Mouse (Mus musculus) kidney, adult 8-10 months (tissue): ENCODE results near the gene Rhd.
"Not testable (repeated sequence)": the region's sequence is repeated elsewhere in the genome, so short reads cannot be mapped to it uniquely, and the experiment has no call there.

ENCODE experiments used
- DNase-seq, 2 experiments: peaks; one replicate each; pipeline ENCODE4 v3.0.0; 2022

Rhd gene

DNA sequence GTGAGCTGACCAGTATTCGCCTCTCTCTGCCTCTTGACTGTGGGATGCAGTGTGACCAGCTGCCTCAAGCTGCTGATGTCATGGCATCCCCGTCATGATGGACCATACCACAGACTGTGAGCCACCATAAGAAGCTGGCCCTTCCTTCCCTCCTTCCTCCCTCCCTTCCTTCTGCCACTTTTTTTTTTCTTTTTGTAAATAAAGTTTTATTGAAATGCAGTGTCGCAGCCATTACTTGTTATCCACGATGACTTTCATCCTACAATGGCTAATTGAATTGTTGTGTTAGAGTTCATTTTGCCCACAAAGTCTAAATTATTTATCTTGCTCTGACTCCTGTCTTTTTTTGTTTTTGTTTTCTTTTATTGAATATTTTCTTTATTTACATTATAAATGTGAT is 5.8 kb upstream of the Rhd start:
- DNase-seq = no peak

DNA sequence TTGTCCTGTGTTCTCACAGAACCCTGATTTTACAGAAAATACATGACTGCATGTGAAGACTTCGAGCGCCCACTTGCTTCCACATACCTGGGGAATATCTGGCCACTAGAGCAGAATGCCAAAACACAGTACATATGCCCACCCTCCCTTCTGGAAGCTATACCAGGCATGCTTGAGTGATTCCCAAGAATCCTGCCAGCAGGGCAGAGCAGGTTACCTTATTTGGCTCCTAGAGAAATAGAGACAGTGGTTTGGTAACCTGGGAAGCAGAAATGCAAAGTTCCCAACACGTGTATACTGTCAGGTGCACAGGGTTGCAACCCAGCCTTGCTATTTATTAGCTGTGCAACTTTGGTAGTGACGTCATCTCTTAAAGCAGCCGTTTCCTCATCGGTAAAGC is 2.5 kb upstream of the Rhd start:
- DNase-seq = peak; percentile 30 to 55

DNA sequence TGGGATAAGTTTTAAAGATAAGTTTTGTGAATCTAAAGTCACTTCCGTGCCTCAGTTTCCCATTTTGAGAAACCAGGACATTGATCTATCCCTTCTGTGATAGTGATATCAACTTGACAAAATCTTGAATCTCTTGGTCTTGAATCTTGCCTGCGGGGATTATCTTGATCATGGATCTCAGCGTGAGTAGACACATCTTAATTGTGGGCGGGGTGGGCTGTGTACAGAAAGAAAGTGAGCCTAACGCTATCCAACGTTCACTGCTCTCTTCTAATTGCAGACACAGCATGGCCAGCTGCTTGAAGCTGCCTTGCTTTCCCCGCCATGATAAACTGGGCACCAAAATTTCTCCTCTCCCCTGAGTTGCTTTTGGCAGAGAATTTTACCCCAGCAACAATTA is 1.3 kb upstream of the Rhd start:
- no peak for DNase-seq

DNA sequence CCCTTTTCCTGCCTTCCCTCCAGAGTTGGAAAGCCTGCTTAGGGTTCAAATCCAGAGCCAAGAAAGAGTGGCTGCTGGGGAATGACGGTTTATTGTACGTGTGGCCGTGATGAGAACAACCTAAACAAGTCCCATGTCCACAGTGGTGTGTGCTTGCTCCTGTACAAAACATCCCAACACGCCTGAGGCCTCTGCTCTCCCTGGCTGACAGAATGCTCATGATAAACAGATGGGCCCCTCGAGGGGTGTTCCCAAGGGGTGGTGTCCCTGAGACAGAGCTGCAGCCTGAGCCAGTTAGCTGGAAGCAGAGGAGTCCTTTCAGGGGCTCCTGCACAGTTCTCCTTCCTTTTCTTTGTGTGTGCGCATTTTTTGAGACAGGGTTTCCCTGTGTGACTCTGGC is 1.0 kb downstream of the Rhd start:
- DNase-seq = no peak

DNA sequence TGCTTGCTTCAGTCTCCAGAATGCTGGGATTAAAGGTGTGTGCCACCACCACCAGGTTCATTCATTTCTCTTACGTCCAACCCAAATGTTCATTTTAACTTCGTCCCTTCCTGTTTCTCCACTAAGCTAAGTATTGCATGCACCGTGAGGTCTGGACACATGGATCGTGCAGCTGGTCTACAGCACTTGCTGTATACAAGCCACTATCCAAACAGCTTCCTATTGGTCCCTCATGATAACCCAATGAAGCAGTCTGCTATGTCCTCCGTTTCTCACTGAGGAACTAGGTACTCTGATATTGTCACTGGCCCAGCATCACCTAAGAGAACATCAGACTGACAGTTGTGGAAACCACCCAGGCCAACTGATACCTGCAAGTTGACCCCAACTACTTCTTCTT is 1.5 kb downstream of the Rhd start:
- DNase-seq = no peak

DNA sequence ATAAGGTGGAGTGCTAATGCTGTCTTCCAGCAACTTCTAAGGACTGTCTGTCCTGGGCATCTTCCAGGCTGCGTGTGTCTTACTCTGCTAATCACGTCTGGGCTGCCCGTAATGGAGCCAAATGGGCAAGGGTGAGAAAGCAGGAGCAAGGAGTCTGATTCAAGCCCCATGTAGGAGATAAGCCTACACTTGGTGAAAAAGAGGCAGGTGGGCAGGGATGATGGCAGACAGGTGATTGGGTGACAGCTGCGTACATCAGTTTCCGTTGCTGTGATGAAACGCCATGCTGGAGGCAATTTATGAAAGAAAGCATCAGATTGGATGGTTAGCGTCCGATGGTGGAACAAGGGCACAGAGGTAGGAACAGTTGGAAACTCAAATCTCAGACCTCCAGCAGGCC is 2.9 kb downstream of the Rhd start:
- DNase-seq = no peak

DNA sequence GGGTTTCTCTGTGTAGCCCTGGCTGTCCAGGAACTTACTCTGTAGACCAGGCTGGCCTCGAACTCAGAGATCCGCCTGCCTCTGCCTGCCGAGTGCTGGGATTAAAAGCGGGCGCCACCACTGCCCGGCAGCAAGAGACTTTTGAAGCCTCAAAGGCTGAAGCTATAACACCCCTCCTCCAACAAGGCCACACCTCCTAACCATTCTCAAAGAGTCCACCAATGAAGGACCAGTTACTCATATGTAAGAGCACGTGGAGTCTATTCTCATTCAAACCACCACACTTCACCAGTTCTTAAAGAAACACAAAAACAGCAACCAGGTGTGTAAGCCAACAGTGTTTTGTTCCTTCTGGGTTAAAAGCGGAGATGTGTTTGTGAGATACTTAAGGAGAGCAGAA is 3.3 kb downstream of the Rhd start:
- no peak for DNase-seq

DNA sequence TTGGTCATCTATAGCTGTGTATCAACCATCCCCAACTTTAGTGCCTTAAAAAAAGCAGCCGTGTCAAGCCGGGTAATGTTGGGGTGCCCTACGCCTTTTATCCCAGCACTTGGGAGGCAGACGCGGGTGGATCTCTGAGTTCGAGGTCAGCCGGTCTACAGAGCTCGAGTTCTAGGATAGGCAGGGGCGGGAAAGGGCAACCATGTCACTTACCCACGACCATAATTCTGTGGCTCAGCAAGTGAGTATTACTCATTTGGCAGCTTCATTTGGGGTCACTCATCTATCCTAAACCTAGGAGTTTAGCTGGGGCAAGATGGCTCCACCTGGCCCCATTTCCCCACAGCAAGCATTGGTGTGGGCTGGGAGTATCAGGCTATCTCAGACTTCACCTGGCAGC is 3.7 kb downstream of the Rhd start:
- DNase-seq = no peak

DNA sequence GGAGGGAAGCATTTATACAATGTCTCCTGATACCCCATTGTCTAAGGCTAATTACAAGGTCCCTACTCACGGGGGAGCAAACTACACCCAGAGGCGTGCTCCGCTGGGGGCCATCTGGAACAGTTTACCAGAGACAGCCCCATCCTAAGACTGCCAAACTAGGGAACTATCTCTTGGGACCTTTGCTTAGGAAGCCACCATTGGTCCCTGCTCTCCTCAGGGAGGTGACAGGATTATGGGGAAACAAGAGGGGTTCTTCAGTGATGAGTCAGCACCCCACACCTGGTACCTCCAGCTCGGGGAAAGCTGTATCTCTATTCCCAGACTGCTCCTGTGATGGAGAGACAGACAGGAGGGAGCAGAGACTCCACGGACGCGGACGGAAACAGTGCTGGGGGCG is 4.2 kb downstream of the Rhd start:
- DNase-seq = no peak

DNA sequence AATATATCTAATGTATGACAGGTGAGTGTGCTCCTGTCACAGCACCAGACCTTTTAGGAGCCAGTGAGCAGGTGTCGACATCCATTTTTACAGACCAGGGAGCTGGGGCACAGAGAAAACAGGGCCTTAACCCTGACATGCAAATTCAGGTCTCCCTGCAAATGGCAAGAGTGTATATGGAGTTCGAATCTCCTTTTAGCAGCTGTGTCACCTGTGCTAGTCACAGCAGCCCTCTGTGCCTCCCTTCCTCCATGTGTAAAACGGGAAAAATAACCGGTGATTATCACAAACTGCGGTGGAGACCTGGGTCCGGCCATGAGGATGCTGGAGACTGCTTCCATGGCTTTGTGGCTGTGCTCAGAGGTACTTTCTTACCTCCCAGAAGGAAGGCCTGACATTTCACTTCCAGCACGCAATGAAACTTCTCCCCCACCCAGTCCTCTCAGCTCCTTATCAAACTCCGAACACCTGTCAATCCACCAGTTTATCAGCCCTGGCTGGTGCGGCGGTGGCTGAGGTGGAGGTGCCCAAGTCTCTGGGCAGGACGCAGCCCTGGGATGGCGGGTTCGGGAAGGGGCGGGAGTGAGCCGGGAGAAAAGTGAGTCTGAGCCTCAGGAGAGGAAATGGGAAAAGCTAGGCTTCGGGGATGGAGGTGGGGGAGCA is 4.9 kb downstream of the Rhd start:
- no peak for DNase-seq

DNA sequence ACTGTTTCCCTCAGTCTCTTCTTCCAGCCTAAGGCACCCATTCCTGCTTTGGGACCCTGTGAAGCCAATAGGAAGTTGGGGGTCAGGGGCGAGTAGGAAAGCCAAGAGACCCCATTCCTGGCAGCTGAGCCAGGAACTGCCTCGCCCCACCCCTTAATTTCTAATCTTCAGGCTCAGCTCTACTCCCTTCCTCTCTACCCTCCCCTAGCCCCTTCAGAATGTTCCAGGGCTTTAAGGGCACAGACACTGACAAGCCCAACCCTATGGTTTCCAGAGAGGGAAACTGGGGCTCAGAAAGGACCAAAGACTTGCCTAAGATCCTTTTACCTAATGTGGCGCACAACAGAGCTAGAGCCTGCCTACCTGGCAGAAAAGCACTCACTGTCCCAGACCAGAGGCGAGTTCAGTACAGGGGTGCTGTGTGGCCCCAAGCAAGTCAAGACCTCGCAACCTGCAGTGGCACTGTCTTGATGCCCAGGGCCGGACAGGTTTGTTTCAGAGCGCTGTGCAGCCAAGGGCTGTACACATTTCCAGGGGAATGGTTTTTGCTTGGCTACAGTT is 5.6 kb downstream of the Rhd start:
- no peak for DNase-seq

DNA sequence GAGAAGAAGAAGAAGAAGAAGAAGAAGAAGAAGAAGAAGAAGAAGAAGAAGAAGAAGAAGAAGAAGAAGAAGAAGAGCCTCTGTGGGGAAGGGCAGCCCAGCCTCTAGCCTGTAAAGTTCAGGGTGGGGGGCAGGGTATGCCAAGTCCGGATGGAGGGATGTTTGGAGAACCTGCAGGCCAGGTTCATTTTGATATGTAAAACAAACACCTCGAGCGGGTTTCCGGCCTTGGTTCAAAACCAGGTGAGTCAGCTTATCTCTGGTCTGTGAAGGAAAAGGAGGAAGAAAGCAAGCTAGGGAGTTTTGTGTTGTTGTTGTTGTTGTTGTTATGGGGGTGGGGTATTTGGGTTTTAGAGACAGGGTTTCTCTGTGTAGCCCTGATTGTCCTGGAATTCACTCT is 7.1 kb downstream of the Rhd start:
- DNase-seq = no peak

DNA sequence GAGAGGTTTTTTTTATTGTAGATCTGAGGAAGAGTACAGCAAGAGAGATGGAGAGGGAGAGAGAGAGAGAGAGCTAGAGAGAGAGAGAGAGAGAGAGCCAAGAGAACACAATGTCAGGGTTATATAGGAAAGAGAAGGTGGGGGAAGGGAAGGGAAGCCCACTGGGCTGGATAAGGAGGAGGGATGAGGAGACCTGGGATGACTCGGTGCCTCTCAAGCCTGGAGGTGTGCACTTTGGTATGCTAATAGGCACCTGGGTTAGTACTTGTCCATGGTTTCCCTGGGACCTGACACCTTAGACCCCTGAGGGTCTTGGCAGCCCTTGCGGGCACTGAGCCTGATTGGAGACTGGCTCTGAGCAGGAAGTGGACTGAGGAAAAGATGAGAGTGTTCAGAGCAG is 7.6 kb downstream of the Rhd start:
- DNase-seq = no peak

DNA sequence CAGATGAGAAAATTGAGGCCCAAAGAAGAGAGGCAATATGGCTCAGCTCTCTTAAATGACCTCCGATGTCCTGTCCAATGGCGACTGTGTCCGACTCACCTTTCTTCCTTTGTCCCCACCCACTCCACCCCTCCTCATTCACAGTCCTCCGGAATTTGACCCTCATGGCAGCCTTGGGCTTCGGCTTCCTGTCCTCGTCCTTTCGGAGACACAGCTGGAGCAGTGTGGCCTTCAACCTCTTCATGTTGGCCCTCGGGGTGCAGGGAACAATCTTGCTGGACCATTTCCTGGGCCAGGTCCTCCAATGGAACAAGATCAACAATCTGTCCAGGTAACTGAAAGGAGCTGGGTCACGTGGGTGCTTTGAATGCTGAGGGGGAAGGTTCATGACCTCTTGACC is 11.8 kb downstream of the Rhd start:
- DNase-seq = no peak

DNA sequence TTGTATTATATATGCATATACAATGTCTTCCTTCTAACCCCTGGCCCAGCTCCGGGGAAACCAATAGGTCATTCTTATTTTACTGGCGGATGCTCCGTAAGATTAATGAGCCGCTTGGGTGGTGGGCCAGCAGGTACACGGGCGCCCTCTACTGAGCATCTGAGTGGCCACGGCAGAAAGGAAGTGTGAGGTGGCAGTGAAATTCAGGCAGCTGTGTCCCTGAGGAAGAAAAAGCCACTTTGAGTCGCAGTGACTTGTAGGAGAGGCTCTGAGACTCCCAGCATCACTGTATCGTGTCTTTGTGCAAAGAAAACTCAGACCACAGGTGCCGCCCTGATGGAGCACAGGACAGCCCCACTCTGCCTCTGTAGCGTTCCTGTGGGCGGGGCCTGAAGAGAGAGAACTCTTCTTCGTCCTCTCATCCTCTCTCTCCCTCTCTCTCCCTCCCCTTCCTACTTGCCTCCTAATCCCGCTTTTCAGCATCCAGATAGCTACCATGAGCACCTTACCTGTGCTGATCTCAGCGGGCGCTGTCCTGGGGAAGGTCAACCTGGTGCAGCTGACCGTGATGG is 15.2 kb downstream of the Rhd start:
- DNase-seq = peak; percentile 59 to 83

DNA sequence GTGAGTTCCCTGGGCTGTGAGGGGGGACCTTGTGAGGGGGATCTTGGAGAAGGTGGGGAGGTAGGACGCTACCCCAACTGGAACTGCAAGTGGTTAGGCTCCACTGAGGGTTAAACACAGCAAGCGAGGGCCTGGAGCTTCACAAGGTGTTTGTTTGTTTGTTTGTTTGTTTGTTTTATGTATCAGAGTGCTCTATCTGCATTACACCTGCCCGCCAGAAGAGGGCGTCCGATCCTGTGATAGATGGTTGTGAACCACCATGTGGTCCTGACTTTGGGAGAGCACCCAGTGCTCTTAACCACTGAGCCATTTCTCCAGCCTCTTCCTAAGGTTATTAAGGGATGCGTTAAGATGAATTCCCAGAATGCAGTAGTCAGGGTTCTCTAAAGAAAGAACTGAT is 15.7 kb downstream of the Rhd start:
- peak in 1 of 2 experiments; percentile 17 for DNase-seq

DNA sequence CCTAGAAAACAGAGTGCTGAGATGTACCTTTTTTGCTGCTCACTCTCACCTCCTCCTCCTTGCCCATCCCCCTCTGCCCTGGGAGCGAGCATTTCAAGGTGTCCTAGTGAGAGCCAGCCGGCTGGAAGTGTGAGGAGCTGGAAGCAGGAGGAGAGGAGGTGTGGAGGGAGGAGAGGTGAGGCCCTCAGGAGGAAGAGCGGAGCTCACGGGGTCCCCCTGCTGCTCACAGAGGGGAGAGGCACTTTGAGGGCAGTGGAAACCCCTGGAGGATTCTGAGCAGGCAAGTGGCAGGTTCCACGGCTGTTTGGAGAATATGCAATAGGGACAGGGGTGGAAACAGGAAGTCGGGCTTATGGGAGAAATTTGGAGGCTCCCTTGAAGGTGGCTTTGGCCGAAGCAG is 18.9 kb downstream of the Rhd start:
- DNase-seq = peak; percentile 28 to 37

DNA sequence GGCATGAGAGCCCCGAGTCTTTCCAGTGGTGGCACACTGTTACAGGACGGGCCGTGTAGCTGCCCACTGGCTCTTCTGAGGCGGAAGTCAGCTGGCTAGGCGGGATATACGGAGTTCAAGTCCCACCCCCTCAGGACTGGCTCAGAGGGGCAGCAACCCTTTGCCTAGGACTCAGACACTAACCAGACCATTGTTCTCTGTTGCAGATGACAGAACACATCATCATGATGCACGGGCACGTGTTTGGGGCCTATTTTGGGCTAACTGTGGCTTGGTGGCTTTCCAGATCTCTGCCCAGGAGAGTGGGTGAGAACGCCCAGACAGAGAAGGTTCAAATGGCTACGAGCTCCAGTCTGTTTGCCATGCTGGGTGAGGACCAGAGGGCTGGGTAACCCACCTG is 19.5 kb downstream of the Rhd start:
- no peak for DNase-seq

DNA sequence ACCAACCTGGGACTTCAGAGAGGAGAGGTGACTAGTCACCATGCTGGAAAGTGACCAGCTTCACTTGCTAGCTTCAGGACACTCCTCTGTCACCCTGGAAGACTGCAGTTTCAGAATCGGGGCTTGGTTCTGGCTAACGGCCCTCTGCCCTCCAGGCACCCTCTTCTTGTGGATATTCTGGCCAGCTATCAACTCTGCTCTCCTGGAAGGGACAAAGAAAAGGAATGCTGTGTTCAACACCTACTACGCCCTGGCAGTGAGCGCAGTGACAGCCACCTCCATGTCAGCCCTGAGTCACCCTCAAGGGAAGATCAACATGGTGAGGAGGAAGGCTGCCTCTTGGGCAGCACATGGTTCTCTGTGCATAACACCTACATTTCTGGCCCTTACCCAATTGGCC is 20.0 kb downstream of the Rhd start:
- DNase-seq = no peak

DNA sequence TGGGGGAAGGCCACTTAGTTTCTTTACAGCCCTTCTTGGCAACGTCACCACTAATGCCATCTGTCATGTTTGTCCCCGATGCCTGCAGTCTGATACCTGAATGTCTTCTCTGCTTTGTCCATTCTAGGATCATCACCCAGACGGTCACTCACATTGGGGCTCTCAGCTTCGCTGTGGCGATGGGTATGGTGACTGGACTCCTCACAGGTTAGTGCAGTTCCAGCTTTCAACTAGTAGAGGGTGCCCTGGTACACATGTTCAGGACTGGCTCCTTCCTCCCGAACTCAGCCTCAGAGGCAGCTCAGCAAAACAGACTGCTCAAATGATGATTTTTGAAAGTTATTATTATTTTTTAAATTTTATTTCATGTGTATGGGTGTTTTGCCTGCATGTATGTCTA is 27.8 kb downstream of the Rhd start:
- peak; percentile 36 to 66 for DNase-seq

DNA sequence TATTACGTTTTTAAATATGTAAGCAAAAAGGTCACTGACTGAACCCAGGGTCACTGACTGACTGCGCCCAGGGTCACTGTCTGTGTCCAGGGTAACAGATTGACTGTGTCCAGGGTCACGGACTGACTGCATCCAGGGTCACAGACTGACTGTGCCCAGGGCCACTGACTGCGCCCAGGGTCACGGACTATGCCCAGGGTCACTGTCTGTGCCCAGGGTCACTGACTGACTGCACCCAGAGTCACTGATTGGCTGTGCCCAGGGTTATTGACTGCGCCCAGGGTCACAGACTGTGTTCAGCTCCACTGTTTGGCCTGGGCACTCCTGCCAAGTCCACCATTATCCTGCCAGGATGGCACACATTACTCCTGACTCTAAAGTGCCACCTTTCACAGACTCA is 32.9 kb downstream of the Rhd start:
- DNase-seq = peak in 1 of 2 experiments; percentile 24

DNA sequence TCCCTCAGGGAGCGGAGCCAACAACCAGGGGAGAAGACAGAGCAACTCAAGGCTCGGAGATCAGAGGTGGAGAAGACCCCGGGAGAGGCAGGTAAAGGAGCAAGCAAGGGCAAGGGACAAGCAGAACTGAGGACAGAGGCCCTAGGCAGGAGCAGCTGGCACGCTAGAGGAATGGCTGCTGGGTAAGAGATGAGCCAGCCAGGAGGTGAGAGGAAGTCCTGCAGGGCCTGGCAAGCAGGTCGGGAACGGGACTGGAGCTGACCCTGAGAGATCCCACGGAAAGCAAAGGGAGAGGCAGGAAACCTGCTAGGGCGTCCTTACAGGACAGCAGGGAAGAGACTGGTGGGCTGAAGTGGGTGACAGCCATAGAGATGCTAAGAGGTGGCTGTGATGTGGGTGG is 36.8 kb downstream of the Rhd start:
- DNase-seq = no peak

DNA sequence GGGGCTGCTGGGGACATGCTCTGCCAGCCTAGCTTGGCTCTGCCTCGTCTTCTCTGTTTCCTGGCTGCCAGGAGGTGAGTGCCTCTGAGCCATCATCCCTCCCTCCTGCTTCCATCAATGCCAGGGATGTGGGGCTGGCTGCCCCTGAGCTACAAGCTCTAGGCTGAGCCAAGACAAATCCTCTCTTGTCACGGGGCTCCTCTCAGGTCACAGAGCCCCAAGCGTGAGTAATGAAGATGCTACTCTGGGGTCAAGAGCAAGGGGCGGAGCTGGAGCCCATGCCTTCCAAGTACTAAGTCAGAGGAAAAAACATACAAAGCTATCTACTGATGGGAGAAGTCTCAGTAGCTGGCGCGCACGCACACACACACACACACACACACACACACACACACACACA is 38.7 kb downstream of the Rhd start:
- no peak for DNase-seq

DNA sequence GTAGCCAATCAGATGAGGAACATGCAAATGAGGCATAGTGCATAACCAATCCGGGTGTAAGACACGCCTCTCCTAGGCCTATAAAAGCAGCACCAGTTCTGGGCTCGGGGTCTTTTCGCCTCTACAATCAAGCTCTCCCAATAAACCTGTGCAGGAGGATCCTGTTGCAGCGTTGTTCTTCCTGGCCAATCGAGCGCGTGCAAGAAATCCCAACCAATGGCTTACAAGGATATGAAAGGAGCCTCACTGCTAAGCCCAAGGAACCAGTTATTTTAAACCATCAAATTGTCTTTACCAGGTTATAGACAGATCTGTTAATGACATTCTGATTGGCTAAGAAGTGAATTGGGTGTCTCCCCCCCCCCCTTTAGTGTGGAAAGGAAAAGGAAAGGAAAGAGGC is 47.1 kb downstream of the Rhd start:
- DNase-seq = not testable (repeated sequence)

DNA sequence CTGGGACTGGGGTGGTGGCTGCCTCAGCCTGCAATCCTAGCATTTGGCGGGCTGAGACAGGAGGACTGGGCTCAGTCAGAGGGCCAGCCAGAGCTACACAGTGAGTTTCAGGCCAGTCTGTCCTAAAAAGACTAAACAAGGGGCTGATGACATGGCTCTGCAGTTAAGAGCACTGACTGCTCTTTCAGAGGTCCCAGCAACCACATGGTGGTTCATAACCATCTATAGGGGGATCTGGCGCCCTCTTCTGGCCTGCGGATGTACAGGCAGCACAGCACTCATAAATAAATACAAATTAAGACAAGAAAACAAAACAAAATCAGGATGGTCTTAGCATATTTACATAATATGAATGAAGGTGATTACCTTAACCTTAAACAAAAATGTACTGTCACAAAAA is 49.1 kb downstream of the Rhd start:
- peak in 1 of 2 experiments; percentile 72 for DNase-seq
